Mouse (Mus musculus): ENCODE data around the gene Gm10031. TPM values are rescaled to one million over a fixed set of nuclear protein-coding genes. Genes with fewer than 3 reads are reported as not detected.

Gene Gm10031
- polyA plus RNA-seq, 1 experiment from 2014 or later = 0.74 TPM

- Histone ChIP-seq H3K4me1 (ENCODE audit: control insufficient read depth, insufficient read depth, low read length) (no peaks in the 10 kb centered on the region), H3K27ac (ENCODE audit: low read depth, low read length) (no peak overlapping the region), H3K9me3 (ENCODE audit: control insufficient read depth, low read length) (no peaks in the 10 kb centered on the region), H3K4me3 (ENCODE audit: low read depth, low read length) (no peak overlapping the region), H3K27me3 (ENCODE audit: control insufficient read depth, insufficient read depth, low read length) (no peaks in the 10 kb centered on the region), H3K36me3 (ENCODE audit: control insufficient read depth, insufficient read depth, low read length) (no peaks in the 10 kb centered on the region), H3K9ac (ENCODE audit: low read length) (no peak overlapping the region), H3K4me2 (no peak overlapping the region)
- 63% methylated on average over 2 of the region's 2 CpGs for WGBS
- DNase-seq (ENCODE audit: low spot score, missing footprints) = no peak
- ATAC-seq (ENCODE audit: low FRiP score) = no peak
These were observed 13.2 kb downstream of the Gm10031 start for GRCm38 (mm10) chr1:156537031-156537430.

DNA sequence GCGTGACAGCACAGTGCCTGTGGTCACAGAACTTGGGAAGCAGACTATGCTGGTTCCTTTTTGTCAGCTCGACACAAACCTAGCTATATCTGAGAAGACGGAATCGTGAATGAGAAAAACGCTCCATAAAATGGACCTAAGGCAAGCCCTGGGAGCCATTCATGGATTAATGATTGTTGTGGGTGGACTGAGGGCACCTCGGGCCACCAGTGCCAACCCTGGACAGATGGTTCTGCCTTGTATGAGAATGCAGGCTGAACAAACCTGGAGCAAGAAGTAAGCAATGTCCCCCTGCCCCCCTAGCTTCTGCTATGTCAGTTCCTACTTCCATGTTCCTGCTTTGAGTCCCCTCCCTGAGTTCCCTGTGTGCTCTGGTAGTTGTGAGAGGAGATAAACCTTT is 13.9 kb downstream of the Gm10031 start:
- WGBS = 89% methylated on average over 6 of the region's 6 CpGs
- no peak for DNase-seq (ENCODE audit: low spot score, missing footprints)
- H3K27me3 ChIP-seq (ENCODE audit: control insufficient read depth, insufficient read depth, low read length) = no peaks in the 10 kb centered on the region
- no peak for ATAC-seq (ENCODE audit: low FRiP score)
- no peak overlapping the region for H3K4me2 ChIP-seq
- H3K9ac ChIP-seq (ENCODE audit: low read length) = no peak overlapping the region
- H3K27ac ChIP-seq (ENCODE audit: low read depth, low read length) = no peak overlapping the region
- H3K36me3 ChIP-seq (ENCODE audit: control insufficient read depth, insufficient read depth, low read length) = no peaks in the 10 kb centered on the region
- no peak overlapping the region for H3K4me3 ChIP-seq (ENCODE audit: low read depth, low read length)
- no peaks in the 10 kb centered on the region for H3K9me3 ChIP-seq (ENCODE audit: control insufficient read depth, low read length)
- H3K4me1 ChIP-seq (ENCODE audit: control insufficient read depth, insufficient read depth, low read length) = no peaks in the 10 kb centered on the region

GRCm38 (mm10) chr1:156538382-156538781 is 14.6 kb downstream of the Gm10031 start:
- WGBS = 82% methylated on average over 3 of the region's 3 CpGs
- Histone ChIP-seq H3K4me2 (no peak overlapping the region), H3K9me3 (ENCODE audit: control insufficient read depth, low read length) (no peaks in the 10 kb centered on the region), H3K4me1 (ENCODE audit: control insufficient read depth, insufficient read depth, low read length) (no peaks in the 10 kb centered on the region), H3K27me3 (ENCODE audit: control insufficient read depth, insufficient read depth, low read length) (no peaks in the 10 kb centered on the region), H3K27ac (ENCODE audit: low read depth, low read length) (no peak overlapping the region), H3K36me3 (ENCODE audit: control insufficient read depth, insufficient read depth, low read length) (no peaks in the 10 kb centered on the region), H3K9ac (ENCODE audit: low read length) (no peak overlapping the region), H3K4me3 (ENCODE audit: low read depth, low read length) (no peak overlapping the region)
- no peak for ATAC-seq (ENCODE audit: low FRiP score)
- DNase-seq (ENCODE audit: low spot score, missing footprints) = no peak

GRCm38 (mm10) chr1:156539787-156540560 is 16.2 kb downstream of the Gm10031 start:
- H3K4me2 ChIP-seq = no peak overlapping the region
- H3K27me3 ChIP-seq (ENCODE audit: control insufficient read depth, insufficient read depth, low read length) = no peaks in the 10 kb centered on the region
- no peaks in the 10 kb centered on the region for H3K36me3 ChIP-seq (ENCODE audit: control insufficient read depth, insufficient read depth, low read length)
- H3K9ac ChIP-seq (ENCODE audit: low read length) = no peak overlapping the region
- WGBS = 44% methylated on average over 4 of the region's 4 CpGs
- no peak overlapping the region for H3K27ac ChIP-seq (ENCODE audit: low read depth, low read length)
- DNase-seq (ENCODE audit: low spot score, missing footprints) (no peak), ATAC-seq (ENCODE audit: low FRiP score) (no peak)
- H3K9me3 ChIP-seq (ENCODE audit: control insufficient read depth, low read length) = no peaks in the 10 kb centered on the region
- H3K4me1 ChIP-seq (ENCODE audit: control insufficient read depth, insufficient read depth, low read length) = no peaks in the 10 kb centered on the region
- no peak overlapping the region for H3K4me3 ChIP-seq (ENCODE audit: low read depth, low read length)

- Histone ChIP-seq H3K4me1 (ENCODE audit: control insufficient read depth, insufficient read depth, low read length) (no peaks in the 10 kb centered on the region), H3K4me3 (ENCODE audit: low read depth, low read length) (no peak overlapping the region), H3K27me3 (ENCODE audit: control insufficient read depth, insufficient read depth, low read length) (no peaks in the 10 kb centered on the region), H3K36me3 (ENCODE audit: control insufficient read depth, insufficient read depth, low read length) (no peaks in the 10 kb centered on the region), H3K9ac (ENCODE audit: low read length) (no peak overlapping the region), H3K27ac (ENCODE audit: low read depth, low read length) (no peak overlapping the region), H3K9me3 (ENCODE audit: control insufficient read depth, low read length) (no peaks in the 10 kb centered on the region), H3K4me2 (no peak overlapping the region)
- no peak for DNase-seq (ENCODE audit: low spot score, missing footprints)
- ATAC-seq (ENCODE audit: low FRiP score) = no peak
- WGBS = 40% methylated on average over 12 of the region's 12 CpGs
These were observed 20.2 kb downstream of the Gm10031 start for GRCm38 (mm10) chr1:156543999-156544398.

- peak; percentile 98 for ATAC-seq (ENCODE audit: low FRiP score)
- peak within 1 kb of the TSS; percentile 98 for H3K9ac ChIP-seq (ENCODE audit: low read length)
- no peaks in the 10 kb centered on the region for H3K9me3 ChIP-seq (ENCODE audit: control insufficient read depth, low read length)
These were observed 34.5 kb downstream of the Gm10031 start, which contains the start of gene Abl2 for GRCm38 (mm10) chr1:156558024-156558930. TSS of gene Abl2 (plus strand) at chr1:156558786.

GRCm38 (mm10) chr1:156558950-156559640 is 35.3 kb downstream of the Gm10031 start:
- WGBS = under 1% methylated on average over 59 of the region's 66 CpGs
- Histone ChIP-seq H3K9ac (ENCODE audit: low read length) (peak overlapping the region; percentile 98), H3K36me3 (ENCODE audit: control insufficient read depth, insufficient read depth, low read length) (no peaks in the 10 kb centered on the region), H3K27me3 (ENCODE audit: control insufficient read depth, insufficient read depth, low read length) (no peaks in the 10 kb centered on the region), H3K27ac (ENCODE audit: low read depth, low read length) (peak overlapping the region; percentile 82), H3K4me1 (ENCODE audit: control insufficient read depth, insufficient read depth, low read length) (0 out of 2 replicates have a peak, but pooled peaks cover 2% of the 10 kb centered on the region), H3K4me3 (ENCODE audit: low read depth, low read length) (peak overlapping the region; percentile 94), H3K4me2 (peak overlapping the region; percentile 66), H3K9me3 (ENCODE audit: control insufficient read depth, low read length) (no peaks in the 10 kb centered on the region)
- ATAC-seq (ENCODE audit: low FRiP score) (peak; percentile 75), DNase-seq (ENCODE audit: low spot score, missing footprints) (peak; percentile 97)

More at GRCm38 (mm10) chr1:156558024-156558930, 34.5 kb downstream of the Gm10031 start, which contains the start of gene Abl2:
- Histone ChIP-seq H3K4me2 (peak within 1 kb of the TSS; percentile 66), H3K4me3 (ENCODE audit: low read depth, low read length) (peak within 1 kb of the TSS; percentile 94), H3K27me3 (ENCODE audit: control insufficient read depth, insufficient read depth, low read length) (no peaks in the 10 kb centered on the region), H3K4me1 (ENCODE audit: control insufficient read depth, insufficient read depth, low read length) (0 out of 2 replicates have a peak, but pooled peaks cover 2% of the 10 kb centered on the region), H3K27ac (ENCODE audit: low read depth, low read length) (peak within 1 kb of the TSS; percentile 82), H3K36me3 (ENCODE audit: control insufficient read depth, insufficient read depth, low read length) (no peaks in the 10 kb centered on the region)
- DNase-seq (ENCODE audit: low spot score, missing footprints) = peak; percentile 99
- 11% methylated on average over 53 of the region's 60 CpGs for WGBS

DNA sequence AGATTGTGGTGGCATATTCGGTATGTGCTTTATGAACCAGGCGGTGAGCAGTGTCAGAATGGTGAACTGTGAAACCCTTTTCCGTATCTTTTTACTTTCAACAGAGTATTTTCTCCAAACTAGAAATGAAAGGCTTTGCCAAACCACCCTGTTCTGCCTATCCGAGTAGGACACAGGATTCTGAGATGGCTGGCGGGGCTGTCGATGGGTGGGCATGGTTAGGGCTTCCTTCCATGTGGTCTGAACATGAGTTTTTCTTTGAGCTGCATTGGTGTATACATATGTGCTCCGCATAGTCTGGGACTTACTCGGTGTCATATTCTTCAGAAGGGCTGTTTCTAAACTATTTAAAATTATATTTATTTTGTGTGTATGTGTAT is 35.8 kb downstream of the Gm10031 start:
- DNase-seq (ENCODE audit: low spot score, missing footprints) (no peak), ATAC-seq (ENCODE audit: low FRiP score) (no peak)
- Histone ChIP-seq H3K27me3 (ENCODE audit: control insufficient read depth, insufficient read depth, low read length) (no peaks in the 10 kb centered on the region), H3K9me3 (ENCODE audit: control insufficient read depth, low read length) (no peaks in the 10 kb centered on the region), H3K4me3 (ENCODE audit: low read depth, low read length) (peak overlapping the region; percentile 94), H3K27ac (ENCODE audit: low read depth, low read length) (no peak overlapping the region), H3K9ac (ENCODE audit: low read length) (peak overlapping the region; percentile 98), H3K4me2 (peak overlapping the region; percentile 66), H3K36me3 (ENCODE audit: control insufficient read depth, insufficient read depth, low read length) (no peaks in the 10 kb centered on the region), H3K4me1 (ENCODE audit: control insufficient read depth, insufficient read depth, low read length) (0 out of 2 replicates have a peak, but pooled peaks cover 2% of the 10 kb centered on the region)
- WGBS = 18% methylated on average over 8 of the region's 8 CpGs
